Mouse (Mus musculus) adrenal gland, postnatal 25 days (tissue): Measurements from ENCODE around the gene Trim75. TPM values are rescaled to one million over a fixed set of nuclear protein-coding genes. Genes with fewer than 3 reads are reported as not detected.
A peak's percentile ranks its signal among the peaks of the same experiment; 100 is the strongest.
"Not testable (repeated sequence)": the region's sequence is repeated elsewhere in the genome, so short reads cannot be mapped to it uniquely, and the experiment has no call there.

ENCODE experiments used
- DNase-seq: peaks from one replicate; pipeline ENCODE4 v3.0.0; 2021; ENCODE audit warnings: mixed read lengths
- long read RNA-seq: library from polyadenylated mRNA; stranded (forward); transcript quantifications from one replicate; pipeline ENCODE4 v2.0.0, GENCODE M21; 2021
- total RNA-seq: library from RNA; stranded (reverse); gene quantifications from 2 replicates; pipeline ENCODE4 v1.2.3, GENCODE M21; 2021

The Trim75 gene
- total RNA-seq: not detected in 2 replicates
- long read RNA-seq: 0 reads

DNA sequence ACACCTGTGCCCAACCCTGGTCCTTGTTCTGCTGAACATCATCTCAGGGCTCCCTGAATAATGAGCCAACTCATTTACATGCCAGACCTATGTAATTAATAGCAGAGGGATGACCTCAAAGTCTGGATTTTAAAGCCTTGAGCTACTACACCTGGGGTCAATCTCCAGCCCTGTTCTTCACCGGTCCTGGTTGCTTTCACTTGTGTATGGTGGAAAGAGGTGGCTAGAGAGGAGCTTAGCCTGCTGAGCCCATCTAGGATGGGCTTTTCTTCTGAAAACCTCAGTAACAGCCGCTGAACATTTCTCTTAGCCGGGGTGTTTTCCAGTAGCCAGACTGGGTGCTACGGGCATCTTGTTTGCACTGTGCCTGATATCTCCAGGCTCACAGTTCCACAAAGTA, at the start of gene Trim75:
Gene Trim75 (minus strand): TSS at position 101 of the 400 bp plus-strand sequence.
- no peak for DNase-seq

DNA sequence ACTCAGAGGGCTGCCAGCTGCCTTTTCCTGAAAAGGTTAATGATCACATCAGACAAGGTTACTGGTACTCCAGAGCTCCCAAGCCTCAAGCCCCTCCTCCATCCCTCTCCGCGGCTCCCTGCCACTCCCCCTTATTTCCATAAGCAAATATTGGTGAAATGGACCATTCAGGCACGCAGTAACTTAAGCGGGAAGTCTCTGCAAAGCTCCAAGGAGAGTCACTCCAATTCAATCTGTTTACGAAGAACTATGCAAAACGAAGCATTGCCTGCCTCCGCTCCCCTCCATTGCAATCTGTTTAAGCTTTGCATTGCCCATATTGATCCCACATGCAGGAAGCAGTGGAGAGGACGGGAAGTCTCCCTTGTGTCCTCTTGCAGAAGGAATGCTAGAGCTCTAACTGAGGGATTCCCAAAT, 49.5 kb upstream of the Trim75 start, which contains the start of gene Apela:
Gene Apela (minus strand): TSS at position 220 of the 417 bp plus-strand sequence.
- DNase-seq: peak; percentile 26

DNA sequence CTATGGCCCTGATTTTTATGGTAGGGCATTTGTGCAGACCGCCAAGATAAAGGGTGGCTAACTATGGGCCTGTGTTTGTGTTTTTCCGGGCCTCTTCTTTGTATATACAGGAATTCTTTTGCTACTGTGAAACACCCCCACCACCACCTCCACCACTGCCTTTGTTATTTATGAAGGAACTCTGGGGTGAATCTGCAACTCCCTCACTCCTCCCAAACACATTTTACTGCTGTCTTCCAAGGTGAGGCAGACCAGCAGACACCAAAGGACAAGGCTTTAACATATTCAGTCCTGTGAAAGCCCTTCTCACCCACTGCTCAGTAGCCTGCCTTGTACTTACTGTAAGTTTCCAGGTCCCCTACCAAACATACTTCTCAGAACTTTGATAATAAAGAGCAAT, 46.5 kb upstream of the Trim75 start:
- DNase-seq: no peak

DNA sequence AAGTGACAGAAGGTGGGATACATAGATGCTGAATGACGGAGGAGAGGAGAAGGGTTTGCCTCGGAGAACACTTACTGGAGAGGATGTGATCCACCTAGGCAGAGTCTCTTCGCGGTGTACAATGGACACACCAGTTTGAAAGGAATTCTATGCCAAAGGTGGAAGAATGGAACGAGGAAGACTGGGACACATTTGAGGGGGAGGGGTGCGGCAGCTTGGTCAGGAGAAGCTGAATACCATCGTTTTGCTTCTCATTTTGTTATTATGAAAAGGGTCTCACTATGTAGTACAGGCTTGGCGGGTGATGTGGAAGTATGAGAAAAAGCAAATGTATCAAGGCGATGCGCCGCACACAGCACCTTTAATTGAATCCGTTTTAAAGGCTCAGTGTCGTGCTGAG, 45.4 kb upstream of the Trim75 start:
- no peak for DNase-seq

DNA sequence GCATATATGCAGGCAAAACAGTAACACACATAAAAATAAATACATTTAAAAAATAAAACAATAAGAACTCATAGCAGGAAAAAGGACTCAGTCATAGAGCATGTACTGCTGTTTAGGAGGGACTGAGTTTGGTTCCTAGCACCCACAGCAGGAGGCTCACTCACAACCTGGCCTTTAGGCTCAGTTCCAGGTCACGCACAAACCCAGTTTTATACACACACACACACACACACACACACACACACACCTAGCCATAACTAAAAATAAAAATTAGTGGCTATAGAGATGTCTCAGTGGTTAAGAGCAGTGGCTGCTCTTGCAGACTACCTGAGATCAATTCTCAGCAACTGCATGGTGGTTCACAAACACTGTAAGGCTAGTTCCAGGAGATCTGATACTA, 44.5 kb upstream of the Trim75 start:
- no peak for DNase-seq

DNA sequence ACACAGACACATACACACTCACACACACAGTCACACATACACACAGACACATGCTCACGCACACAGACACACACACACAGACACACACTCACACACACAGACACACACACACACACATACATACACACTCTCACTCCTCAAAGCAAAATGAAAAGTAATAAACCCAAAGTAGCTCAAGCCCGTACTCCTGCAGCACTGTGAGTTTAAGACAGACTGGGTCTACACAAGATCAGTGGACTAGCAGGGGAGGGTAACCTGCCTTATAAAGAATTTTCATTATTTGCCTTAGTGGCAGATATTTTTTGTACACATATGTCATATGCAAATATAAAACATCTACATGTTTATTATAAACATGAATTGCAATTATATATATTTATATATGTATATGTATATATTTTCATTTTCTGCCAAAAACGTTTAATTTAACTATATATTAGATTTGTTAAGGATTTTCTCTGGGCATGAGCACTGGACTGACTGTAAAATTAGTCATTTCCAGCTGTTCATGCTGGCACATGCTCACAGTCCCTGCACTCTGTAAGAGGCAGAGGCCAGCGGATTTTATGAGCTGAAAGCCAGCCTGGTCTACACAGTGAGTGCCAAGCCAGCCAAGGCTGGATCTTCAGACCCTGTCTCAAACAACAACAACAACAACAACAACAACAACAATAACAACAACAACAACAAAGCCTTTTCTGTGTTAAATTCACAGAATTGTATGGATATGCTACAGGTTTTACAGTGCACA, 43.3 kb upstream of the Trim75 start:
- DNase-seq: no peak

DNA sequence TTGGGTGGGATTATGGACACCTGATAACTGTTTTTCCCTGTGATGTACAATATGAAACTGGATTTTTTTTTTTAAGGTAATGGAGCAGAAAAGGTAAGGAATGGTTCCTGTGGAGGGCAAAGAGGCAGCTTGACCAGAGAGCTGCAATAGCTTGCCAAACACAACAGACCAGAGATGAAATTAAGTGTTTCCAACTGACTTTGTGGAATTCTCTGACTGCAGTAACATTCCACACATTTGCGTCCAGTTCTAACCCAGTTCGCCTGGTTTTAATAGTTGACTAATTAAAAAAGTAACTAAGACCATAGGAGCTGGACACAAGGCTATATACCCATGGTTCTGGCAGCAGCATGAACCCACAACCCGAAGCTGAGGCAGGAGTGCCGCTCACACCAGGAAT, 42.1 kb upstream of the Trim75 start:
- no peak for DNase-seq

DNA sequence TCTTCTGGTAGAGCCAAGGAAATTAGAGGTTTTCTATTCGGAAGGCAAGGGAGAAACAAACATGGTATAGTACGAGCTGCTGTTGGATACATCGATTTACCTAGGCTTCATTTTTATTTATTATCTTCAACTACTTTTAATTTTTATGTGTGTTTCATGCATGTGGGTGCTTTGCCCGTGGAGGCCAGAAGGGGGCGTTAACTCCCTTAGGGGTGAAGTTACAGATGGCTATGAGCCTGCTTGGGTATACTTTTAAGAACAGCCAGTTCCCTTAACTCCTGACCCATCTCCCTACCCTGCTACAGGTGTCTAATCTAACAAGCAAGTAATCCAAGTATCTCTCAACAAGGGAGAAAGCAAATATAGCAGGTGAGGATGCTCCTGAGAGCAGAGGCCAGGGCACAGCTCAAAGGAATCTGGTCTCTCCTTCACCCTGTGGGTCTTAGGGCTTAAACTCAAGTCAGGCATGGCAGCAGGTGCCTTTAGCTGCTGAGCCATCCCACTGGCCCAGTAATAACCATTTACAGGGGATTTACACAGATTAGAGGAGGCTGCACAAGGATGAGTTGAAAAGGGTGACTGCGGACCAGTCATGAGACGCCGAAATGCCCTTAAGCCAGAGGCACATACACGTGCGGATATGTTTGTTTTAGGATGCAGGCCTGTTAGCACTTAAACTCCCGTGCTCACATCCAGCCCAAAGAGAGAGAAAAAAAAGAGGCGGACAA, 41.5 kb upstream of the Trim75 start:
- DNase-seq: no peak

DNA sequence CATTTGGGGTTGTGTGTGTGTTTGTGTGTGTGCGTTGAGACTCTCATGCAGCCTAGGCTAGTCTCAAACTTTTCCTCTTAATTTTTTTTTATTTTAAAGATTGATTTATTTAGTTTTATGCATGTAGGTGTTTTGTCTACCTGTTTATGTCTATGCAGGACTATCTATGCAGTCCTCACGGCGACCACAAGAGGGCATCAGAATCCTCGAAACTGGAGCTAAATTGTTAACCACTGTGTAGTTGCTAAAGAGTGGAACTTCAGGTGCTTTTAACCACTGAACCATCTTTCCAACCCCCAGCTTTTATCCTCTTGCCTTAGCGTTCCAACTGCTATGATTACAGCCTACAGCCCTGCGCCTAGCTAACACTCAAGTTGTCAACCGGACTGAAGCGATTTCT, 34.9 kb upstream of the Trim75 start:
- peak; percentile 64 for DNase-seq

DNA sequence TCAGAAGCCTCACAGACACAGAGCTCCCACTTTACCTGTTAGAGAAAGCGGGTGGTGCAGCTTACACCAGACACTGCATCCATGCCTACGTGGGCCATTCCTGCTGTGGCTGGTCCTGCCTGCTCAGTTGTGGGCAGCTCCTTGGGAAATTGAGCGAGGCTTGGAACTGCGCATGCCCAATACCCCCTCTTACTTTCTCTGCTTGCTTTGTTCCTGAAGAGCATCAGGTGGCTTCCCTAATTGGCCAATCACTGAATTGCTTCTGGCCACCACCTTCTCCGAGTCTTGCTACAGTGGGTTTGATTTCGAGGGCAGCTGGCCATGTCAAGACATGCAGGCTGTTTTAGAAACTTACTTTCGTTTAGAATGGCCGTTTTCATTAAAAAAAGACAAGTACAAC, 30.8 kb upstream of the Trim75 start, which contains the start of the genes Trim61 and Trim60:
Gene Trim61 (minus strand): TSS at position 101 of the 400 bp plus-strand sequence.
Gene Trim60 (minus strand): TSS at position 162 of the 400 bp plus-strand sequence.
- no peak for DNase-seq

DNA sequence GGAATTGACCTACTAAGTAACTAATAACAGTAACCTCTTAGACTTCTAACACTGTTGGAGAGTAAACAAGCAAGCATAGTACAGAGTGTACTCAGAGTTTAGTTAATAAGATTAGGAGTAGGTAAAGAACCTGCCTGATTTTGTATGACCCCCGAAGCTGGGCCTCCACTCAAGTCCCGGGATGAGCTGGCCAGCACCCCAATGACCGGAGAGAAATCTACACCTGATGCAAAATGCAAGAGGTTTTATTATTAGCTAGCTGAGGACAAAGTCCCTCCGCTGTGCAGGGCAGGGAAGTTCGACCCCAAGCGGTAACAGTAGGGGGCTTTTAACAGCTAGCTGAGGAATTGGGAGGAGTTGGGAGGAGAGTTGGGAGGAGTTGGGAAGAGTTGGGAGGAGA, 20.0 kb upstream of the Trim75 start:
- DNase-seq: not testable (repeated sequence)

DNA sequence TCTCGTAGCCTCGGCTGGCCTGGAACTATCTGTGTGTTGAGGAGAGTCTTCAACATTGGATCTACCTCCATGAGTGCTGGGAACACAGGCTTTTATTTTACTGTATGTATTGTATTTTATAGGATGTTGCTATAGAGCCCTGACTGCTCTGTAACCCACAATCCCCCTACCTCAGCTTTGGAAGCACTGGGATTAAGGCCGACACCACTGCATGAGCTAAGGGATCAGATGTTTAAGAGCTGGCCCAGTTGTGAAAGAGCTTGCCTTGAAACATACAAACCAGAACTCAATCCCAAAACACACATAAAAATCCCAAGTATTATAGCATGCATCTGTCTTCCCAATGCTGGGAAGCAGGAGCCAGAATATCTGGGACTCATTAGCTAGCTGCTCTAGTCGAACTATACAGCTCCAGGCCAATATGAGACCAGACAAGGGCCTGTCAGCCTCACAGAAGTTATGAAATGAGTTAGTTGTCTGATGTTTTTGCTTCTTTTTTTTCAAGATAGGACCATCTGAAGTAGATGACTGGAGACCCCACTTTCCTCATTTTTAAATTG, 11.3 kb upstream of the Trim75 start:
- no peak for DNase-seq

DNA sequence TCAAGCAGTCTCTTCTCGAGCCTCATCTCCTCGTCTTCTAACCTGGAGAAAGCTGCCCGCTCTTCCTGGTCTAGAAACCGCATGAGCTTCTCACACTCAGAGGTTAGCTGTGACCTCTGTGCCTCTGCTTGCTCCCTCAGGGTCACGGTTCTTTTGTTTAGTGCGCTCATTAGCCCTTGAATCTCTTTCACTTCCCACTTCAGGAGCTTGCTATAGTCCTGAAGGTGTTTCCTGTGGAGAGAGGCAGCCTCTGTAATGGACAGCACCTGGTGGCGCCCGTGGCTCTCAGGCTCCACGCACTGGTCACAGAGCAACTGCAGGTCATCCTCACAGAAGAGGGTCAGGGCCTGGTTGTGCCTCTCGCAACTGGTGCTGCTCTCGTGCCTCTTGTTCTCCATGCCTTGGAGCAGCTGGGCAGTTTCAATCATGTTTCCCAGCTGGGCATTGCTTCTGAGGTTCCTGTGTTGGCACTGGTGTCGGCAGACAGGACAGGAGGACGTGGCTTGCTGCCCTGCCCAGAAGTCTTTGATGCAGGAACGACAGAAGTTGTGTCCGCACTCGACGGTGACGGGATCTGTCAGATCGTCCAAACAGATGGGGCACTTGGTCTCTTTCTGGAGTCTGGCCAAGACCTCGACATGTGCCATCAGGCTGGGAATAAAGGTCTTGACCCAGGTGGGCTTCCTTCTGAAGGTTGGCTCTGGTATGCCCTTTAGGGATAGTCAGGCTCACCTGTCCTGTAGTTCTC, 4.3 kb downstream of the Trim75 start:
- DNase-seq: no peak

DNA sequence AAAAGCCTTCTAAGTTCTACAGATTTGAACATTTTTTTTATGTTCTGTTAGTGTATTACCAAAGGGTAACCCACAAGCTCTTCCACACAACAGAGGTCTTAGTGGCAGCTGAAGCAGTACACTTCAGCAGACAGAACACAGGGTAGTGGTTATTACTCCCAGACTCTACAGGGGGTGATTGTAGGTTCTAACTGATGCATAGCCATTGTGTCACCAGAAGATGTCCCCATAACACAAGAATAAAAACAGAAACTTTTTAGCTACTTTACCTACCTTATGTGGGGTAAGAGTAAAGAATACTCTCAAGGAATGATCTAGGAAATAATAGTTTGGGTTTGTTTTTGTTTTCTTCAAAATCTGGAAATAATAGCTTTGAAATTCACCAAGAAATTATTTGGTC, 24.8 kb downstream of the Trim75 start:
- no peak for DNase-seq

DNA sequence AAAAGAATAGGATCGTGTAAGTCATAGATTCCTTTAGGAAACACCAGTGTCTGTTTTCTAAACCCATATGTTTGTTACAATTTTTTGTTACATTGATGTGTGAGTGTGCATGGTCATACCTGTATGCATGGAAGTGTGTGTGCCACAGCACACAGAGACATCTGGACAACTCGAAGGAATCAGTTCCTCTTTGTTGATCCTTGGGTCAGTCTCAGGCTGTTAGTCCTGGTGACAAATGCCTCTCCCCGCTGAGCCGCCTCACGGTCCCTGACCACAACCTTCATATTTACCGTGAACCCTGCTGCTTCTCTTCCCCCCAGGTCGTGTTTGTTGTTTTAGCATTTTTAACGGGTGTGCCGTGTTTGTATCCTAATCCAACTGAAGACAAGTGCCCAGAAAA, 28.6 kb downstream of the Trim75 start:
- no peak for DNase-seq

DNA sequence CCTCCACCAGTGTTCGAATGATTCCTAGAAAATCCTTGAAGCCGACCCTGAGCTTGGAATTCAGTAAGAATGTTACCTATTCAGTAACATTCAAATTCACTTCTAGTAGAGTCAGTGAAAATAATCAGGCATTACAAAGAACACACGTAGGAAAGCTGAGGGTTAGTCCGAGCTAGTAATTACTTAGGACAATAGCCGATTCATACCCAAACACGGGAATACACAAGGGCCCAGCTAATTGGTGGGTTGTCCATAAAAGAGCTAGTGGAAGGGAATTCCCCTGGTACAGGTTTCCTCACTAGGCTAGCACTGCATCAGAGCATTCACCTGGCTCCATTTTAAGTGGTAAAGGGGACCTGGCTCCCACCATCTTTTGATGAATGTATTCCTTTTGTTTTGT, 35.5 kb downstream of the Trim75 start:
- no peak for DNase-seq

DNA sequence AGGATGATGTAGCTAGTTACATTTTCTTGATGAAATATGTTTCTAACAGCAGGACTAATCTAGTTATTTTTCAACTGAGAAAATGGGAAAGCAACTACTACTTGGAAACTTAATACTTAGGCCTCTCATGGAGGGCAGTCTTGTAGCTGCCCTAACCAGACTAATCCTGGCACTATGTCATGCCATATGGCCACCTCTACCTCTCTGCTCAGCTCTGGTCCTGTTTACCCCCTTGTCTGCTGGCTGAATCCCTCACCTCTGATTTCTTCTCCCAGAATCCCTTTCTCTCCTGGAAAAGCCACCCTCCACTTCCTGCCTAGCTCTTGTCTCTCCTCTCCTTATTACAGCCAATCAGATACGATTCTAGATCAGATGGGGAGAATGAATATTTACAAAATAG, 39.3 kb downstream of the Trim75 start:
- no peak for DNase-seq

DNA sequence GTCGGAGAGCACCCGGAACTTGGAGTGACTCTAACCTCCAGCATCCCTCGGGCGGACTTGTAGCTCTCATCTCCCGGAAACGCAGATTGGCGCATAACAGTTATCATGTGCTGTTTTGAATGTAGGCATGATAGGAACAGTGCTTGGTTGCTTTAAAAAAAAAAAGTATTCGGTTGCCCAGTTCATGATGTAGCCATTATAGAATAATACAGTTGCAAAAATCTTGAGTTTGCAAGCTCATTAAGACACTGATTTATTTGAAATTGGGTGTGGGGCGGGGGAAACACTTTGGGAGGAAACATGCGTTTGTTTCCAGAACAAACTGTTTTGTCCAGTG, 40.0 kb downstream of the Trim75 start:
- DNase-seq: no peak

DNA sequence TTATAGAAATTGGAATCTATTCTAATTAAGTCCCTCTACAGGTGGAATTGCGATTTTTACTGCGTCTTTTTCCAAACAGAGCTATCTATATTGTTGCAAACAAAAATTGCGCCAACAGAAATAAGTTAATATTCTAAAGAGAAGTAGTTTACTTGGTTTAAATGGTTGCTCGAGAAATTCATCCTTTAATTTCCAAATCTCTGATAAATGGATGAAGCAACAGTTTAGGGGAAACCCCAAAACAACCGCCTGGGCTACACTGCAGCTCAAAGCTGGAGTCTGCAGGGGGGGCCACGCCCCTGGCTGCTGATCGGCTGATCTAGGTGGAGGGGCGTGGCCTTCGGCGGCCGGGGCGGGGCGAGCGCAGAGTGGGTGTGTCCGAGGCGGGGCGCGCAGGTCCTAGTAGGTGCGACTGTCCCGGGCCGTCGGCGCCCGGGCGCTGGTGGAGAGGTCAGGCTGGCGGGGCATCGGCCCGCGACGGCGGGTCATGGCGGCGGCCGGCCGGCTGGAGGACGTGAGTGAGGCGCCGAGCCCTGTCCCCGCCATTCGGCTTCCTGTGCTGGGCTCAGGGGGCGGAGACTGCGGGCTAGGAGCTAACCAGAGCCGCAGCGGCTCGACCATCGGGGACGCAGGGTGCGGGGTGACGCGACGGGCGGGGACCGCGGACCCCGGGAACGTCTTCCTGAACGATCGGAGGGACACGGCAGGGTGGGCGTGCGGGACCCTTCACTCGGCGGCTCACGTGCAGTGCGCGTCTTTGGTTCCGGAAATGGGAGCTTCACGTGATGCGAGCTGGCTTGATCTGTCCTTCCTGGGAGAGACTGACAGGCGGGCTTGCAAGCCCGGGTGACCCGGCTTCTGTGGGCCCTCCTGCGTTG, 40.6 kb downstream of the Trim75 start, which contains the start of gene Tmem192:
Gene Tmem192 (plus strand): TSS at position 366 of the 878 bp plus-strand sequence.
- peak; percentile 97 for DNase-seq

DNA sequence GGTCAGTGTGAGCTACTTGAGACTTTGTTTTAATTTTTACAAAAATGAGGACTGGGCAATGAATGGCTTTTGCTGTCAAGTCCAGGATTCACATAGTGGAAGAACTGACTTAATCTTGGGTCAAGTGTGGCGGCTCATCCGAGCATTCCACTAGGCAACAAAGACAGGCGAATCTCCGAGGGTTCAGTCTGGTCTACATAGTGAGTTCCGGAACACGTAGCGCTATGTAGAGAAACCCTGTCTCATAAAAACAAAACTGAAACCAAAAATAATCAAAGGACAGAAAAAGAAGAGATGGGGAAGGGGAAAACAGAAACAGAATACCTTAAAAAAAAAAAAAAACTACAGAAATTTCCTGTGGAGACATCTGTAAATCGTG, 41.2 kb downstream of the Trim75 start:
- no peak for DNase-seq

DNA sequence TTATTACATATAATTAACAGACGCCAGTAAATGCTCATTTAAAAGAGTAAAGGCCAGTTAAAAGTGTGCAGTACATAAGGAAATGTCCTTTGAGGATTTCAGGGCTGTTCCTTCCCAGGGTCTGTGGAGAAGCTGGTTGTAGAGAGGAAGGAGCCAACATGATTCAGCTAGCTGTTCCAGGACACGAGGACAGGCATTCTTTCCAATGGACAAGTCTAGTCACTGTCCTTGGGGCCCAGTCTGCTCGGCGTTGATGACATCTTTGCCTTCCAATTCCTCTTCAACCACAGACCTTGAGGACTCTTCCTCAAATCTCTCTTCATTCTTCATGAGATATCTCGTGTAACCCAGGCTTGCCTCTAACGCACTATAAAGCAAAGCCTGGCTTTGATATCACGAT, 42.0 kb downstream of the Trim75 start:
- DNase-seq: peak; percentile 16

DNA sequence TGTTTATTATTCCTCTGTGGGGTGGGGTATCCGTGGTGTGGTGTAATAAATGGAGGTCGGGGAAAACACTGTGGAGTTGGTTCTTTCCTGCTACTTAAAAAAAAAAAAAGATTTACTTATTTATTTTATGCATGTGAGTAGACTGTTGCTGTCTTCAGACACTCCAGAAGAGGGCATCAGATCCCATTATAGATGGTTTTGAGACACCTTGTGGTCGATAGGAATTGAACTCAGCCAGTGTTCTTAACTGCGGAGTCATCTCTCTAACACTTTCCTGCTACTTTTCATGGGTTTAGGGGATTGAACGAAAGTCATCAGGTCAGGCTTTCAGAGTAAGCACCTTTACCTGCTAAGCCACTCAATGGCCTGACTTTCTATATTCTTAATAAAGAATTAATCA, 42.8 kb downstream of the Trim75 start:
- no peak for DNase-seq
